Mouse (Mus musculus) cortical plate, adult 2 months (tissue): ENCODE results near the gene Leo1. TPM values are rescaled to one million over a fixed set of nuclear protein-coding genes. Genes with fewer than 3 reads are reported as not detected.
"Not testable (repeated sequence)": the region's sequence is repeated elsewhere in the genome, so short reads cannot be mapped to it uniquely, and the experiment has no call there.

Source experiments
- H3K27ac ChIP-seq: fragments of 200-500 bp; 2 replicates; pipeline ENCODE4 v1.5.1; 2012; ENCODE audit warnings: low read length, control low read depth, inconsistent platforms; ENCODE audit not compliant: insufficient read depth
- H3K4me1 ChIP-seq: fragments of 200-500 bp; 2 replicates; pipeline ENCODE4 v1.6.1; 2011; ENCODE audit warnings: low read length; ENCODE audit not compliant: control insufficient read depth, insufficient read depth
- H3K4me3 ChIP-seq: fragments of 200-500 bp; 2 replicates; pipeline ENCODE4 v1.5.1; 2011; ENCODE audit warnings: mild to moderate bottlenecking, low read length, control low read depth; ENCODE audit not compliant: insufficient read depth
- CTCF ChIP-seq: fragments of 200-500 bp; IDR thresholded peaks from 2 replicates; pipeline ENCODE4 v1.5.1; 2011; ENCODE audit warnings: mild to moderate bottlenecking, control low read depth, low read length; ENCODE audit not compliant: insufficient read depth; ENCODE audit errors: extremely low read depth
- POLR2A ChIP-seq: fragments of 200-500 bp; IDR thresholded peaks from 2 replicates; pipeline ENCODE4 v1.6.1; 2011; ENCODE audit warnings: mild to moderate bottlenecking, low read length, control low read depth; ENCODE audit not compliant: insufficient read depth; ENCODE audit errors: extremely low read depth
- polyA plus RNA-seq: library from polyadenylated mRNA; depleted of rRNA; stranded (reverse); fragments of >200 nt; gene quantifications from 2 replicates; pipeline ENCODE4 v1.2.3, GENCODE M21; 2012

The Leo1 gene
- polyA plus RNA-seq, 1 experiment: 12.9 TPM

GRCm38 (mm10) chr9:75463050-75463660 is 21.8 kb downstream of the Leo1 start:
- Histone ChIP-seq H3K27ac (no peak overlapping the region), H3K4me1 (peaks cover 2% of the 10 kb centered on the region; the same call in 1 of the 2 replicates), H3K4me3 (no peak overlapping the region)
- no peak for TF ChIP-seq CTCF
- TF ChIP-seq POLR2A: no peak

GRCm38 (mm10) chr9:75465856-75466255 is 24.5 kb downstream of the Leo1 start:
- Histone ChIP-seq H3K27ac (no peak overlapping the region), H3K4me1 (peaks cover 2% of the 10 kb centered on the region; the same call in 1 of the 2 replicates), H3K4me3 (no peak overlapping the region)
- TF ChIP-seq POLR2A (no peak), CTCF (no peak)

GRCm38 (mm10) chr9:75466641-75467040 is 25.3 kb downstream of the Leo1 start:
- TF ChIP-seq CTCF (no peak), POLR2A (no peak)
- peaks cover 2% of the 10 kb centered on the region; the same call in 1 of the 2 replicates for H3K4me1 ChIP-seq
- H3K4me3 ChIP-seq: no peak overlapping the region
- no peak overlapping the region for H3K27ac ChIP-seq

GRCm38 (mm10) chr9:75467581-75467980 is 26.3 kb downstream of the Leo1 start:
- no peak overlapping the region for H3K27ac ChIP-seq
- TF ChIP-seq CTCF (no peak), POLR2A (no peak)

GRCm38 (mm10) chr9:75468297-75468696 is 27.0 kb downstream of the Leo1 start:
- Histone ChIP-seq H3K4me1 (peaks cover 2% of the 10 kb centered on the region; the same call in 1 of the 2 replicates), H3K4me3 (no peak overlapping the region), H3K27ac (no peak overlapping the region)
- TF ChIP-seq POLR2A (no peak), CTCF (no peak)

More at GRCm38 (mm10) chr9:75467581-75467980, 26.3 kb downstream of the Leo1 start:
- peaks cover 2% of the 10 kb centered on the region; the same call in 1 of the 2 replicates for H3K4me1 ChIP-seq
- H3K4me3 ChIP-seq: no peak overlapping the region

GRCm38 (mm10) chr9:75477212-75477611 is 35.9 kb downstream of the Leo1 start:
- H3K4me1 ChIP-seq: peaks cover 3% of the 10 kb centered on the region; the same call in 1 of the 2 replicates
- TF ChIP-seq CTCF (no peak), POLR2A (no peak)
- H3K27ac ChIP-seq: no peak overlapping the region
- no peak overlapping the region for H3K4me3 ChIP-seq

GRCm38 (mm10) chr9:75479106-75479725 is 37.9 kb downstream of the Leo1 start:
- H3K4me1 ChIP-seq: peaks cover 3% of the 10 kb centered on the region; the same call in 1 of the 2 replicates
- TF ChIP-seq CTCF (no peak), POLR2A (no peak)
- no peak overlapping the region for H3K27ac ChIP-seq
- H3K4me3 ChIP-seq: no peak overlapping the region

- no peak for TF ChIP-seq CTCF
- Histone ChIP-seq H3K27ac (no peak overlapping the region), H3K4me1 (peaks cover 3% of the 10 kb centered on the region; the same call in 1 of the 2 replicates), H3K4me3 (no peak overlapping the region)
These were observed 39.3 kb downstream of the Leo1 start for GRCm38 (mm10) chr9:75480536-75481075.

- TF ChIP-seq CTCF (no peak), POLR2A (no peak)
- Histone ChIP-seq H3K4me1 (no peaks in the 10 kb centered on the region), H3K27ac (no peak overlapping the region), H3K4me3 (no peak overlapping the region)
These were observed 43.9 kb downstream of the Leo1 start for GRCm38 (mm10) chr9:75485231-75485630.

GRCm38 (mm10) chr9:75488255-75488654 is 46.9 kb downstream of the Leo1 start:
- not testable (repeated sequence) for H3K4me1 ChIP-seq, H3K27ac ChIP-seq, H3K4me3 ChIP-seq
